Mouse (Mus musculus): ENCODE measurements around the gene Itpkc.

DNA sequence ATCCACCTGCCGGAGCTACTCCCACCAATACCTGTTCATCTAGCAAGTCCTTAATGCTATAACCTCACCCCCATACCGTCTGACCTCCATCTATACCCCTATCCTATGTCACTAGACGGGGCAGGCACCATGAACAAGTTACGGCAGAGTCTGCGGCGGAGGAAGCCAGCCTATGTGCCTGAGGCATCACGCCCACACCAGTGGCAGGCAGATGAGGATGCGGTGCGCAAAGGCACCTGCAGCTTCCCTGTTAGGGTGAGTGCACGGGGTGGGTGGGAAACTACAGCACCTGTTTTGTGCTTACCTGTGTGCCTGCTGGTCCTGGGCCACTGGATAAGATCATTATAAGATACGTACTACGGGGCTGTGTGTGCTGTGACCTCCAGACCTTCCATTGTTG, 36.3 kb upstream of the Itpkc start:
- no peak for TF ChIP-seq CTCF (IDR thresholded peaks at IDR 0.05; ENCODE audit: control insufficient read depth, insufficient read depth, insufficient replicate concordance, low read depth, low read length)
- TF ChIP-seq POLR2A (IDR thresholded peaks at IDR 0.05; ENCODE audit: control insufficient read depth, low read depth, low read length), result no peak
